Mouse (Mus musculus) spleen, adult 2 months (tissue): ENCODE measurements around the gene Car9. TPM values are rescaled to one million over a fixed set of nuclear protein-coding genes. Genes with fewer than 3 reads are reported as not detected.

Experiments used
- DNase-seq, 2 experiments: peaks; one replicate each; pipeline versions ENCODE4 v3.0.0 to v3.0.0-alpha.2; 2012 to 2021; ENCODE audit warnings: low spot score in 2 of 2, low read depth in 1 of 2
- H3K27ac ChIP-seq: fragments of 200-500 bp; 2 replicates; pipeline ENCODE4 v1.5.1; 2012; ENCODE audit warnings: low read length, inconsistent platforms; ENCODE audit not compliant: insufficient read depth
- H3K27me3 ChIP-seq: fragments of 200-500 bp; 2 replicates; pipeline ENCODE4 v1.6.1; 2012; ENCODE audit warnings: mild to moderate bottlenecking, moderate library complexity, low read length, inconsistent platforms; ENCODE audit not compliant: control insufficient read depth, insufficient read depth
- H3K36me3 ChIP-seq: fragments of 200-500 bp; 2 replicates; pipeline ENCODE4 v1.6.1; 2012; ENCODE audit warnings: mild to moderate bottlenecking, low read length, inconsistent platforms; ENCODE audit not compliant: control insufficient read depth, insufficient read depth
- H3K4me1 ChIP-seq: fragments of 200-500 bp; 2 replicates; pipeline ENCODE4 v1.6.1; 2011; ENCODE audit warnings: inconsistent platforms; ENCODE audit not compliant: control insufficient read depth, insufficient read depth, insufficient read length
- H3K4me3 ChIP-seq: fragments of 200-500 bp; 2 replicates; pipeline ENCODE4 v1.5.1; 2011; ENCODE audit warnings: mild to moderate bottlenecking, inconsistent platforms; ENCODE audit not compliant: insufficient read depth, insufficient read length; ENCODE audit errors: extremely low read depth
- CTCF ChIP-seq: fragments of 200-500 bp; IDR thresholded peaks from 2 replicates; pipeline ENCODE4 v1.5.1; 2011; ENCODE audit warnings: mild to moderate bottlenecking, inconsistent platforms; ENCODE audit not compliant: insufficient read depth, insufficient read length, insufficient replicate concordance; ENCODE audit errors: extremely low read depth
- POLR2A ChIP-seq: fragments of 200-500 bp; IDR thresholded peaks from 2 replicates; pipeline ENCODE4 v1.6.1; 2011; ENCODE audit warnings: low read depth, low read length, inconsistent platforms
- WGBS: fragments of 180-500 bp; shearing (Covaris S2); methylation state at CpG from one replicate; pipeline ENCODE4 v1.1.7; 2018; 5-methylcytosine and 5-hydroxymethylcytosine counted together
- polyA plus RNA-seq: library from polyadenylated mRNA; depleted of rRNA; stranded (reverse); fragments of >200 nt; gene quantifications from 2 replicates; pipeline ENCODE4 v1.2.3, GENCODE M21; 2012; rRNA removed

Gene Car9
- polyA plus RNA-seq: 2.0 TPM in 2 replicates

GRCm38 (mm10) chr4:43506536-43507185, at the start of gene Car9:
TSS of gene Car9 (plus strand) at chr4:43506966.
- Histone ChIP-seq H3K27ac (no peak within 1 kb of the TSS), H3K36me3 (no peaks in the 10 kb centered on the region), H3K4me3 (no peak within 1 kb of the TSS), H3K27me3 (no peaks in the 10 kb centered on the region), H3K4me1 (peaks cover 5% of the 10 kb centered on the region; the same call in 1 of the 2 replicates)
- WGBS: 88% methylated on average over 9 of the region's 9 CpGs
- DNase-seq: no peak
- no peak for TF ChIP-seq CTCF
- no peak for TF ChIP-seq POLR2A

GRCm38 (mm10) chr4:43457124-43457523, 49.6 kb upstream of the Car9 start:
- no peak overlapping the region for H3K4me3 ChIP-seq
- 5% methylated on average over 8 of the region's 8 CpGs for WGBS
- peak in 1 of 2 experiments; percentile 79 for DNase-seq
- peak overlapping the region; percentile 91 for H3K27ac ChIP-seq
- H3K4me1 ChIP-seq: peaks cover 33% of the 10 kb centered on the region; the same call in 1 of the 2 replicates
- TF ChIP-seq CTCF (no peak), POLR2A (no peak)
- H3K27me3 ChIP-seq: no peaks in the 10 kb centered on the region
- 0 out of 2 replicates have a peak, but pooled peaks cover 2% of the 10 kb centered on the region for H3K36me3 ChIP-seq

GRCm38 (mm10) chr4:43463102-43463501, 43.7 kb upstream of the Car9 start:
- Histone ChIP-seq H3K27me3 (no peaks in the 10 kb centered on the region), H3K4me3 (no peak overlapping the region), H3K36me3 (no peaks in the 10 kb centered on the region), H3K4me1 (peaks cover 16% of the 10 kb centered on the region; the same call in 1 of the 2 replicates), H3K27ac (no peak overlapping the region)
- no peak for TF ChIP-seq CTCF
- TF ChIP-seq POLR2A: no peak
- no peak for DNase-seq
- 86% methylated on average over 5 of the region's 5 CpGs for WGBS

DNA sequence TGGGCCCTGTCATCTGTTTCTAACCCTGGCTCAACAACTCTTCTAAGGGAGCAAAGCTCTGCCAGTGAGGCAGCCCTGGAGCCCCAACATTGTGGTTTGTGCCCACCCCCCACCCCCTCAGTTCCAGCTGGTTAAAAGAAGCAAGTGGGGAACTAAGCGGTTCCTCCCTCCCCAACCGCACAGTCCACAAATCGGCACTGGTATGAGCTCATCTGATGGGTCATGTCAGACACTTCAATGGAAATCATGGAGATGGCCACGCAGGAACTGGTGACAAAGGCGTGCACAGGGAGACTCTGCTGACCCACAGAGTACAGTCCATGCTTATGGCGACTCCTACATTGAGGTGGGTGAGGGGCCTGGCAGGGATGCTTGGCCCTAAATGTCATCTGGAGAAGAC, 40.8 kb upstream of the Car9 start:
- Histone ChIP-seq H3K36me3 (no peaks in the 10 kb centered on the region), H3K27me3 (no peaks in the 10 kb centered on the region), H3K4me3 (no peak overlapping the region), H3K27ac (peak overlapping the region; percentile 80), H3K4me1 (peaks cover 15% of the 10 kb centered on the region; the same call in 1 of the 2 replicates)
- no peak for DNase-seq
- WGBS: 31% methylated on average over 6 of the region's 6 CpGs
- no peak for TF ChIP-seq POLR2A
- no peak for TF ChIP-seq CTCF

GRCm38 (mm10) chr4:43466872-43467271, 39.9 kb upstream of the Car9 start:
- 0 out of 2 replicates have a peak overlapping the region, but pooled peaks have one; percentile 62 for H3K27ac ChIP-seq
- 66% methylated on average over 7 of the region's 7 CpGs for WGBS
- DNase-seq: no peak
- no peak overlapping the region for H3K4me3 ChIP-seq
- no peaks in the 10 kb centered on the region for H3K27me3 ChIP-seq
- H3K4me1 ChIP-seq: peaks cover 15% of the 10 kb centered on the region; the same call in 1 of the 2 replicates
- H3K36me3 ChIP-seq: no peaks in the 10 kb centered on the region
- TF ChIP-seq CTCF (no peak), POLR2A (no peak)

DNA sequence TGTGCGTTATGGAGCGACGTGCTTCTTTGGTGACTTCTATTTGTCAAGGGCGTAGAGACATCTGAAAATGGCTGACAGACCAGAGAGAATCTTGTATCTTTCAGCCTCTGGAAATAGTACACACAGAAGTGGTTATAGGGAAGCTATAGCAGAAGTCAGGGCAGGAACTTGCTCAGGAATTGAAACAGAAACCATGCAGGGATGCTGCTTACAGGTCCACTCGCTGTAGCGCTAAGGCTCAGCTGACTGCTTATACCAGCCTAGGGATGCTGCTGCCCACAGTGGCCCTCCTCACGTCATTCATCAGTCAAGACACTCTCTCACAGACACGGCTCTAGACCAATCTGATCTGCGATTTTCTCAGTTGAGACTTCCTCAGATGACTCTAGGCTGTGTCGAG, 36.5 kb upstream of the Car9 start:
- no peaks in the 10 kb centered on the region for H3K36me3 ChIP-seq
- peaks cover 31% of the 10 kb centered on the region; the same call in 1 of the 2 replicates for H3K4me1 ChIP-seq
- H3K4me3 ChIP-seq: no peak overlapping the region
- 0 out of 2 replicates have a peak overlapping the region, but pooled peaks have one; percentile 8 for H3K27ac ChIP-seq
- 82% methylated on average over 10 of the region's 10 CpGs for whole genome bisulfite sequencing
- TF ChIP-seq CTCF: no peak
- TF ChIP-seq POLR2A: no peak
- H3K27me3 ChIP-seq: no peaks in the 10 kb centered on the region
- DNase-seq: no peak

GRCm38 (mm10) chr4:43473636-43474035, 33.1 kb upstream of the Car9 start:
- DNase-seq: no peak
- Histone ChIP-seq H3K27me3 (no peaks in the 10 kb centered on the region), H3K4me3 (no peak overlapping the region), H3K27ac (peak overlapping the region; percentile 78), H3K4me1 (peaks cover 30% of the 10 kb centered on the region; the same call in 1 of the 2 replicates), H3K36me3 (no peaks in the 10 kb centered on the region)
- TF ChIP-seq POLR2A: no peak
- TF ChIP-seq CTCF: no peak
- 4% methylated on average over 1 of the region's 1 CpGs for WGBS
